Mouse (Mus musculus) kidney, postnatal 0 days (tissue): ENCODE data around the gene Ucp3. TPM values are rescaled to one million over a fixed set of nuclear protein-coding genes. Genes with fewer than 3 reads are reported as not detected.

Experiments used
- ATAC-seq: fragments of 200-750 bp; cut with Nextera tagmentation; replicated peaks from 2 replicates; pipeline ENCODE4 v1.8.0; 2017; ENCODE audit warnings: low read depth, moderate number of reproducible peaks, moderate TSS enrichment, moderate library complexity; ENCODE audit not compliant: low FRiP score
- DNase-seq: peaks from one replicate; pipeline ENCODE4 v3.0.0-alpha.2; 2016; ENCODE audit warnings: low spot score
- H3K27ac ChIP-seq: fragments of 300-500 bp; sonication (generic); 2 replicates; pipeline ENCODE4 v1.5.1; 2014; ENCODE audit warnings: mild to moderate bottlenecking
- H3K27me3 ChIP-seq: fragments of 300-500 bp; sonication (generic); 2 replicates; pipeline ENCODE4 v1.6.1; 2014; ENCODE audit warnings: low read length, mixed read lengths; ENCODE audit not compliant: insufficient read depth
- H3K36me3 ChIP-seq: fragments of 300-500 bp; sonication (generic); 2 replicates; pipeline ENCODE4 v1.6.1; 2014; ENCODE audit warnings: low read length, mixed read lengths; ENCODE audit not compliant: insufficient read depth
- H3K4me1 ChIP-seq: fragments of 300-500 bp; sonication (generic); replicated peaks from 2 replicates; pipeline ENCODE4 v1.6.1; 2014; ENCODE audit warnings: antibody characterized with exemption, low read length, mixed read lengths; ENCODE audit not compliant: insufficient read depth
- H3K4me2 ChIP-seq: fragments of 300-500 bp; sonication (generic); 2 replicates; pipeline ENCODE4 v1.6.1; 2014; ENCODE audit warnings: mild to moderate bottlenecking, low read length, moderate library complexity, mixed read lengths
- H3K4me3 ChIP-seq: fragments of 300-500 bp; sonication (generic); replicated peaks from 2 replicates; pipeline ENCODE4 v1.5.1; 2014; ENCODE audit warnings: low read depth, low read length
- H3K9ac ChIP-seq: fragments of 300-500 bp; sonication (generic); 2 replicates; pipeline ENCODE4 v1.6.1; 2014; ENCODE audit warnings: low read depth, low read length
- H3K9me3 ChIP-seq: fragments of 300-500 bp; sonication (generic); replicated peaks from 2 replicates; pipeline ENCODE4 v1.6.1; 2016; ENCODE audit warnings: low read length, inconsistent platforms, mixed read lengths
- CTCF ChIP-seq: IDR thresholded peaks from 2 replicates; pipeline ENCODE4 v1.5.1; 2016; ENCODE audit warnings: antibody characterized with exemption, low read depth, mild to moderate bottlenecking, moderate library complexity
- WGBS: fragments of 180-500 bp; shearing (Covaris S2); extraction: QIAGEN DNeasy Blood & Tissue Kit; methylation state at CpG from one replicate; pipeline ENCODE4 v1.1.7; 2014; 5-methylcytosine and 5-hydroxymethylcytosine counted together
- polyA plus RNA-seq: library from polyadenylated mRNA; unstranded; fragments of >200 nt; fragmentation: Nextera tagmentation; extraction: Ambion mirVana; gene quantifications from 2 replicates; pipeline ENCODE4 v1.2.1, GENCODE M21; 2015

Gene Ucp3
- polyA plus RNA-seq, 1 experiment from 2014 or later: 0.05 TPM

- Histone ChIP-seq H3K36me3 (peaks cover 34% of the 10 kb centered on the region; the same call in 1 of the 2 replicates), H3K4me2 (peak overlapping the region; percentile 96), H3K27ac (peak overlapping the region; percentile 83), H3K4me1 (peaks cover 25% of the 10 kb centered on the region), H3K27me3 (no peaks in the 10 kb centered on the region), H3K9ac (peak overlapping the region; percentile 27; the same call in 1 of the 2 replicates), H3K9me3 (no peaks in the 10 kb centered on the region), H3K4me3 (0 out of 2 replicates have a peak overlapping the region, but pooled peaks have one; percentile 55)
- ATAC-seq (peak; percentile 81), DNase-seq (peak; percentile 89)
- WGBS: 19% methylated on average over 11 of the region's 11 CpGs
- no peak for TF ChIP-seq CTCF
Observed at GRCm38 (mm10) chr7:100495581-100496251, 22.9 kb downstream of the Ucp3 start.

GRCm38 (mm10) chr7:100496371-100496770 is 23.6 kb downstream of the Ucp3 start:
- Histone ChIP-seq H3K9ac (0 out of 2 replicates have a peak overlapping the region, but pooled peaks have one; percentile 27), H3K4me1 (peaks cover 25% of the 10 kb centered on the region), H3K27me3 (no peaks in the 10 kb centered on the region), H3K4me2 (peak overlapping the region; percentile 96), H3K4me3 (no peak overlapping the region), H3K9me3 (no peaks in the 10 kb centered on the region), H3K27ac (peak overlapping the region; percentile 83), H3K36me3 (peaks cover 34% of the 10 kb centered on the region; the same call in 1 of the 2 replicates)
- TF ChIP-seq CTCF: no peak
- no peak for DNase-seq
- WGBS: 62% methylated on average over 6 of the region's 6 CpGs
- ATAC-seq: no peak

- ATAC-seq: no peak
- TF ChIP-seq CTCF: no peak
- no peaks in the 10 kb centered on the region for H3K27me3 ChIP-seq
- peaks cover 34% of the 10 kb centered on the region; the same call in 1 of the 2 replicates for H3K36me3 ChIP-seq
- no peak overlapping the region for H3K4me2 ChIP-seq
- H3K9ac ChIP-seq: no peak overlapping the region
- DNase-seq: no peak
- H3K4me1 ChIP-seq: peaks cover 25% of the 10 kb centered on the region
- 97% methylated on average over 9 of the region's 9 CpGs for WGBS
- H3K27ac ChIP-seq: no peak overlapping the region
- no peak overlapping the region for H3K4me3 ChIP-seq
- H3K9me3 ChIP-seq: no peaks in the 10 kb centered on the region
Observed at GRCm38 (mm10) chr7:100496791-100497190, 24.0 kb downstream of the Ucp3 start.

- 82% methylated on average over 4 of the region's 4 CpGs for WGBS
- H3K9me3 ChIP-seq: no peaks in the 10 kb centered on the region
- TF ChIP-seq CTCF: no peak
- peaks cover 25% of the 10 kb centered on the region for H3K4me1 ChIP-seq
- DNase-seq (no peak), ATAC-seq (no peak)
- no peak overlapping the region for H3K27ac ChIP-seq
- no peak overlapping the region for H3K9ac ChIP-seq
- no peaks in the 10 kb centered on the region for H3K27me3 ChIP-seq
- no peak overlapping the region for H3K4me2 ChIP-seq
- H3K36me3 ChIP-seq: peaks cover 34% of the 10 kb centered on the region; the same call in 1 of the 2 replicates
- H3K4me3 ChIP-seq: no peak overlapping the region
Observed at GRCm38 (mm10) chr7:100497402-100497801, 24.6 kb downstream of the Ucp3 start.

GRCm38 (mm10) chr7:100497982-100498381 is 25.2 kb downstream of the Ucp3 start:
- TF ChIP-seq CTCF: no peak
- H3K27ac ChIP-seq: no peak overlapping the region
- H3K9ac ChIP-seq: no peak overlapping the region
- no peak for DNase-seq
- no peaks in the 10 kb centered on the region for H3K27me3 ChIP-seq
- H3K9me3 ChIP-seq: no peaks in the 10 kb centered on the region
- peaks cover 25% of the 10 kb centered on the region for H3K4me1 ChIP-seq
- no peak overlapping the region for H3K4me3 ChIP-seq
- ATAC-seq: no peak
- H3K4me2 ChIP-seq: no peak overlapping the region
- 90% methylated on average over 13 of the region's 13 CpGs for whole genome bisulfite sequencing
- peaks cover 34% of the 10 kb centered on the region; the same call in 1 of the 2 replicates for H3K36me3 ChIP-seq

GRCm38 (mm10) chr7:100499465-100499864 is 26.7 kb downstream of the Ucp3 start:
- Histone ChIP-seq H3K9ac (no peak overlapping the region), H3K4me1 (peaks cover 19% of the 10 kb centered on the region), H3K27ac (no peak overlapping the region), H3K4me2 (no peak overlapping the region), H3K36me3 (peaks cover 34% of the 10 kb centered on the region; the same call in 1 of the 2 replicates), H3K9me3 (no peaks in the 10 kb centered on the region), H3K4me3 (no peak overlapping the region), H3K27me3 (no peaks in the 10 kb centered on the region)
- no peak for ATAC-seq
- TF ChIP-seq CTCF: no peak
- no peak for DNase-seq
